Mouse (Mus musculus): ENCODE results near the gene C1rl. TPM values are rescaled to one million over a fixed set of nuclear protein-coding genes. Genes with fewer than 3 reads are reported as not detected.
A peak's percentile ranks its signal among the peaks of the same experiment; 100 is the strongest.

The C1rl gene
- polyA plus RNA-seq, 1 experiment: 8.5 TPM

- TF ChIP-seq POLR2A (IDR thresholded peaks at IDR 0.05; ENCODE audit: borderline replicate concordance, control insufficient read depth, low read depth, low read length): no peak
- no peak for TF ChIP-seq CTCF (IDR thresholded peaks at IDR 0.05; ENCODE audit: control insufficient read depth, insufficient read depth, low read length)
- 70% methylated on average over 7 of the region's 7 CpGs for WGBS
- Histone ChIP-seq H3K4me3 (replicated peaks; ENCODE audit: control insufficient read depth, low read depth, low read length) (no peak overlapping the region), H3K4me1 (ENCODE audit: control insufficient read depth, insufficient read depth, low read length) (no peaks in the 10 kb centered on the region), H3K27ac (ENCODE audit: control insufficient read depth, insufficient read depth, low read depth, low read length, poor library complexity) (no peak overlapping the region)
Observed at GRCm38 (mm10) chr6:124484851-124485250, 8.1 kb upstream of the C1rl start.

- WGBS: 87% methylated on average over 21 of the region's 21 CpGs
- H3K4me1 ChIP-seq (ENCODE audit: control insufficient read depth, insufficient read depth, low read length): no peaks in the 10 kb centered on the region
- H3K4me3 ChIP-seq (replicated peaks; ENCODE audit: control insufficient read depth, low read depth, low read length): no peak overlapping the region
- H3K27ac ChIP-seq (ENCODE audit: control insufficient read depth, insufficient read depth, low read depth, low read length, poor library complexity): no peak overlapping the region
- TF ChIP-seq CTCF (IDR thresholded peaks at IDR 0.05; ENCODE audit: control insufficient read depth, insufficient read depth, low read length) (no peak), POLR2A (IDR thresholded peaks at IDR 0.05; ENCODE audit: borderline replicate concordance, control insufficient read depth, low read depth, low read length) (no peak)
Observed at GRCm38 (mm10) chr6:124485414-124486144, 7.3 kb upstream of the C1rl start.

GRCm38 (mm10) chr6:124487509-124487908 is 5.4 kb upstream of the C1rl start:
- WGBS: 25% methylated on average over 2 of the region's 2 CpGs
- TF ChIP-seq POLR2A (IDR thresholded peaks at IDR 0.05; ENCODE audit: borderline replicate concordance, control insufficient read depth, low read depth, low read length) (no peak), CTCF (IDR thresholded peaks at IDR 0.05; ENCODE audit: control insufficient read depth, insufficient read depth, low read length) (no peak)
- Histone ChIP-seq H3K4me3 (replicated peaks; ENCODE audit: control insufficient read depth, low read depth, low read length) (no peak overlapping the region), H3K4me1 (ENCODE audit: control insufficient read depth, insufficient read depth, low read length) (no peaks in the 10 kb centered on the region; the same call in 1 of the 2 replicates), H3K27ac (ENCODE audit: control insufficient read depth, insufficient read depth, low read depth, low read length, poor library complexity) (no peak overlapping the region)

GRCm38 (mm10) chr6:124488952-124489351 is 4.0 kb upstream of the C1rl start:
- TF ChIP-seq POLR2A (IDR thresholded peaks at IDR 0.05; ENCODE audit: borderline replicate concordance, control insufficient read depth, low read depth, low read length) (no peak), CTCF (IDR thresholded peaks at IDR 0.05; ENCODE audit: control insufficient read depth, insufficient read depth, low read length) (no peak)
- no peak overlapping the region for H3K4me3 ChIP-seq (replicated peaks; ENCODE audit: control insufficient read depth, low read depth, low read length)

GRCm38 (mm10) chr6:124491427-124491826 is 1.5 kb upstream of the C1rl start:
- Histone ChIP-seq H3K27ac (ENCODE audit: control insufficient read depth, insufficient read depth, low read depth, low read length, poor library complexity) (no peak overlapping the region), H3K4me1 (ENCODE audit: control insufficient read depth, insufficient read depth, low read length) (no peaks in the 10 kb centered on the region; the same call in 1 of the 2 replicates), H3K4me3 (replicated peaks; ENCODE audit: control insufficient read depth, low read depth, low read length) (no peak overlapping the region)
- no peak for TF ChIP-seq POLR2A (IDR thresholded peaks at IDR 0.05; ENCODE audit: borderline replicate concordance, control insufficient read depth, low read depth, low read length)
- TF ChIP-seq CTCF (IDR thresholded peaks at IDR 0.05; ENCODE audit: control insufficient read depth, insufficient read depth, low read length): no peak
- 36% methylated on average over 6 of the region's 6 CpGs for WGBS

More at GRCm38 (mm10) chr6:124488952-124489351, 4.0 kb upstream of the C1rl start:
- no peak overlapping the region for H3K27ac ChIP-seq (ENCODE audit: control insufficient read depth, insufficient read depth, low read depth, low read length, poor library complexity)
- H3K4me1 ChIP-seq (ENCODE audit: control insufficient read depth, insufficient read depth, low read length): no peaks in the 10 kb centered on the region; the same call in 1 of the 2 replicates
- WGBS: 77% methylated on average over 4 of the region's 4 CpGs

GRCm38 (mm10) chr6:124493886-124494285 is 973 bp downstream of the C1rl start:
- 61% methylated on average over 5 of the region's 5 CpGs for WGBS
- Histone ChIP-seq H3K4me1 (ENCODE audit: control insufficient read depth, insufficient read depth, low read length) (no peaks in the 10 kb centered on the region; the same call in 1 of the 2 replicates), H3K27ac (ENCODE audit: control insufficient read depth, insufficient read depth, low read depth, low read length, poor library complexity) (peak overlapping the region; percentile 70)

GRCm38 (mm10) chr6:124496054-124496453 is 3.1 kb downstream of the C1rl start:
- H3K4me1 ChIP-seq (ENCODE audit: control insufficient read depth, insufficient read depth, low read length): no peaks in the 10 kb centered on the region; the same call in 1 of the 2 replicates
- 31% methylated on average over 5 of the region's 5 CpGs for WGBS
- TF ChIP-seq CTCF (IDR thresholded peaks at IDR 0.05; ENCODE audit: control insufficient read depth, insufficient read depth, low read length) (no peak), POLR2A (IDR thresholded peaks at IDR 0.05; ENCODE audit: borderline replicate concordance, control insufficient read depth, low read depth, low read length) (no peak)
- no peak overlapping the region for H3K4me3 ChIP-seq (replicated peaks; ENCODE audit: control insufficient read depth, low read depth, low read length)
- H3K27ac ChIP-seq (ENCODE audit: control insufficient read depth, insufficient read depth, low read depth, low read length, poor library complexity): peak overlapping the region; percentile 62; the same call in 1 of the 2 replicates

More at GRCm38 (mm10) chr6:124493886-124494285, 973 bp downstream of the C1rl start:
- TF ChIP-seq POLR2A (IDR thresholded peaks at IDR 0.05; ENCODE audit: borderline replicate concordance, control insufficient read depth, low read depth, low read length) (no peak), CTCF (IDR thresholded peaks at IDR 0.05; ENCODE audit: control insufficient read depth, insufficient read depth, low read length) (no peak)
- peak overlapping the region; percentile 37 for H3K4me3 ChIP-seq (replicated peaks; ENCODE audit: control insufficient read depth, low read depth, low read length)

GRCm38 (mm10) chr6:124499914-124500566 is 7.1 kb downstream of the C1rl start:
- TF ChIP-seq CTCF (IDR thresholded peaks at IDR 0.05; ENCODE audit: control insufficient read depth, insufficient read depth, low read length): no peak
- H3K27ac ChIP-seq (ENCODE audit: control insufficient read depth, insufficient read depth, low read depth, low read length, poor library complexity): no peak overlapping the region
- no peak overlapping the region for H3K4me3 ChIP-seq (replicated peaks; ENCODE audit: control insufficient read depth, low read depth, low read length)
- peaks cover 2% of the 10 kb centered on the region; the same call in 1 of the 2 replicates for H3K4me1 ChIP-seq (ENCODE audit: control insufficient read depth, insufficient read depth, low read length)
- 85% methylated on average over 10 of the region's 10 CpGs for WGBS

Measured in bone marrow, adult 2 months (tissue).